Mouse (Mus musculus) ES-E14 (cell line): ENCODE measurements around the gene Trpm4. TPM values are rescaled to one million over a fixed set of nuclear protein-coding genes. Genes with fewer than 3 reads are reported as not detected.
A peak's percentile ranks its signal among the peaks of the same experiment; 100 is the strongest.

Source experiments
- DNase-seq: peaks from one replicate; pipeline ENCODE4 v3.0.0-alpha.2; 2013; ENCODE audit warnings: low read depth, low spot score
- H3K27ac ChIP-seq: 2 replicates; pipeline ENCODE4 v1.5.1; 2012; ENCODE audit warnings: low read depth, mild to moderate bottlenecking, low read length, moderate library complexity, mixed read lengths; ENCODE audit not compliant: poor library complexity, insufficient read depth, severe bottlenecking
- H3K36me3 ChIP-seq: 2 replicates; pipeline ENCODE4 v1.6.1; 2012; ENCODE audit warnings: mild to moderate bottlenecking, low read length, moderate library complexity, mixed read lengths; ENCODE audit not compliant: control insufficient read depth, poor library complexity, insufficient read depth, severe bottlenecking
- H3K4me1 ChIP-seq, 2 experiments: fragments of 150-350 bp in 1 of 2; sonication (generic) in 1 of 2; 2 replicates each; pipeline ENCODE4 v1.6.1; 2012; ENCODE audit warnings: low read length in 2 of 2, mild to moderate bottlenecking in 1 of 2, mixed read lengths in 1 of 2; ENCODE audit not compliant: control insufficient read depth in 2 of 2, insufficient read depth in 2 of 2, poor library complexity in 1 of 2
- H3K4me3 ChIP-seq, 2 experiments: fragments of 150-350 bp in 1 of 2; sonication (generic) in 1 of 2; 2 replicates each; pipeline ENCODE4 v1.5.1; 2012; ENCODE audit warnings: low read length in 2 of 2, low read depth in 1 of 2, mild to moderate bottlenecking in 1 of 2, mixed read lengths in 1 of 2; ENCODE audit not compliant: insufficient read depth in 1 of 2, poor library complexity in 1 of 2, severe bottlenecking in 1 of 2
- H3K9ac ChIP-seq: 2 replicates; pipeline ENCODE4 v1.6.1; 2012; ENCODE audit warnings: low read depth, mild to moderate bottlenecking, low read length, mixed read lengths; ENCODE audit not compliant: poor library complexity, insufficient read depth, severe bottlenecking
- H3K9me3 ChIP-seq: fragments of 150-350 bp; sonication (generic); 2 replicates; pipeline ENCODE4 v1.6.1; 2012; ENCODE audit warnings: low read depth, mild to moderate bottlenecking, low read length; ENCODE audit not compliant: control insufficient read depth, insufficient read depth
- CHD2 ChIP-seq: IDR thresholded peaks from 2 replicates; pipeline ENCODE4 v1.6.1; 2014; ENCODE audit warnings: mild to moderate bottlenecking, low read depth, low read length, inconsistent platforms
- HCFC1 ChIP-seq: IDR thresholded peaks from 2 replicates; pipeline ENCODE4 v1.6.1; 2012; ENCODE audit warnings: low read length, inconsistent platforms, borderline replicate concordance; ENCODE audit not compliant: insufficient read depth
- MAFK ChIP-seq: IDR thresholded peaks from 2 replicates; pipeline ENCODE4 v1.6.1; 2014; ENCODE audit warnings: mild to moderate bottlenecking, low read depth, low read length, inconsistent platforms; ENCODE audit not compliant: insufficient read depth
- ZC3H11A ChIP-seq: IDR thresholded peaks from 2 replicates; pipeline ENCODE4 v1.6.1; 2012; ENCODE audit warnings: low read depth, mild to moderate bottlenecking, inconsistent platforms, low read length, borderline replicate concordance
- ZNF384 ChIP-seq: IDR thresholded peaks from 2 replicates; pipeline ENCODE4 v1.6.1; 2012; ENCODE audit warnings: low read depth, low read length, inconsistent platforms
- in situ Hi-C, 2 experiments: fragments of 600-800 bp; cut with MboI; formaldehyde crosslinking; loops; one replicate each; pipeline ENCODE4 v1.15.1; 2025; ENCODE audit warnings: low sequenced_read_pairs in 2 of 2, inconsistent platforms in 1 of 2; ENCODE audit not compliant: unreplicated experiment in 2 of 2
- total RNA-seq: library from RNA; depleted of rRNA; stranded (reverse); fragments of 300-350 nt; gene quantifications from 2 replicates; pipeline ENCODE4 v1.2.3, GENCODE M21; 2012

Trpm4 gene
- total RNA-seq, 1 experiment, result 26.5 TPM

DNA sequence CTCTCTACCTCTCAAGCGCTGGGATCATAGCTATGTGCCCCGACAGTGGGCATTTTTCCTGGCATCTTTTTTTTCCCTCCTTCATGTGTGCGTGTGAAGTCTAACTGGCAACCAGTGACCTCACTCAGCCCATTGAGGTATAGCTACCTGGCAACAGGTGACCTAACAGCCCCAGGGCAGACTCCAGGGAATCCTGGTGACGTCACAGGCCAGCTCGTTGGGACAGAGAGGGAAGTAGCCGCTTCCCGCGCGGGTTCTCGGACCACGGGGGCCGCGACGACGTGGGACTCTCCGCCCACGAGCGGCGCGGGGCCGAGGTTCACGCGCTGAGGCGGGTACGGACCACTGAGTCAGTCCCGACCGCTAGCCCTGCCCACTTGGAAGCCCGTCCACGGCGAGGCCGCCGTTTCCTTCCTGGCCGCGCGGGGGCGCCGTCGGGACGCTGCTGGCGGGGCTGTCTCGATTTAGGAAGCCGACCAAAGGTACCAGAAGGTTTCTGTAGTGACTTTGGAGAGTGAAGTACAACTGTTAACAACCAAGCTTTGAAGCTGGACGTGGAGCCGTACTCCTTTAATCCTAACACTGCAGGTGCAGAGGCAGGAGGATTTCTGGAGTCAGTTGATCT, 56.3 kb downstream of the Trpm4 start, which contains the start of gene Slc6a21:
TSS of gene Slc6a21 (plus strand) at position 378 of the 625 bp plus-strand sequence.
- TF ChIP-seq ZC3H11A (0 out of 2 replicates have a peak, but pooled peaks have one; percentile 13), ZNF384 (no peak)
- no peaks in the 10 kb centered on the region for H3K9me3 ChIP-seq
- in situ Hi-C loops, result no loop called here

GRCm38 (mm10) chr7:45273672-45274071, 59.9 kb downstream of the Trpm4 start:
- Histone ChIP-seq H3K9ac (no peak overlapping the region), H3K4me3 (no peak overlapping the region), H3K36me3 (no peaks in the 10 kb centered on the region), H3K27ac (no peak overlapping the region), H3K9me3 (no peaks in the 10 kb centered on the region), H3K4me1 (peaks cover 9 to 15% of the 10 kb centered on the region in 2 experiments)
- TF ChIP-seq HCFC1, result no peak
- no peak for TF ChIP-seq ZNF384
- DNase-seq, result no peak
- in situ Hi-C loops, result no loop called here

More for the DNA sequence above, 56.3 kb downstream of the Trpm4 start, which contains the start of gene Slc6a21:
- DNase-seq, result peak; percentile 60
- Histone ChIP-seq H3K27ac (no peak within 1 kb of the TSS), H3K4me3 (peak within 1 kb of the TSS; percentile 74 to 78), H3K4me1 (peaks cover 9 to 18% of the 10 kb centered on the region in 2 experiments), H3K9ac (peak within 1 kb of the TSS; percentile 66; the same call in 1 of the 2 replicates), H3K36me3 (no peaks in the 10 kb centered on the region)

DNA sequence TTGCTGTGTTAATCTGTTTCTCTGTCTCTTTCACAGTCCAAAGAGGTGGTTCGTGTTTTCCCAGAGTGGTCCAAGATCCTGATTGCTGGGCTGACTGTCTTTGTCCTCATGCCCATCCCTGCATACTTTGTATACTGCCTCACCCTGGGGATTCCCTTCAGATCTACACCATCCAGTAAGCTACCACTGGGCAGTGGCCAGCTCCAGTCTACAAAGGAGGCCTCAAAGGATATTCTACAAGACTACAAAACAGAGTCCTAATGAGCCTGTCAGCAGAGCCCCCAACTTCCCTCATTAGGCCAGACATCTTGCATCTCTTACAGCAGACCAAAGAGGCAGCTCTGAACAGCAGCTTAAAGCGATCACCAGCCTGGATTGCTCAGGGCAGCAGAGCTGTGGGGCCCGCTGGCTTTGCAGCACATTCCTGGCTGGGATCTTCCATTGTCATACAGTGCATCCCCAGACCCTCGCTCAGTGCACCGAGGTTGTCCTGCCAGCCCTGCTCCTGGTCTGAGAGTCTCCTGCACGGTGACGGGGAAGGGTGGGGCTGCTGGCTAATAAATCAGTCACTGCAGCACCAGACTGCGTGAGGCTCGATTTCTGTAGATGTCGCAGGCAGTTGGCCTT, 60.7 kb downstream of the Trpm4 start:
- in situ Hi-C loops, result no loop called here
- DNase-seq, result no peak
- H3K9ac ChIP-seq, result peak overlapping the region; percentile 10; the same call in 1 of the 2 replicates
- no peak overlapping the region for H3K4me3 ChIP-seq
- no peaks in the 10 kb centered on the region for H3K9me3 ChIP-seq
- no peak overlapping the region for H3K27ac ChIP-seq
- H3K36me3 ChIP-seq, result no peaks in the 10 kb centered on the region
- TF ChIP-seq ZC3H11A, result no peak
- no peak for TF ChIP-seq HCFC1
- no peak for TF ChIP-seq ZNF384
- TF ChIP-seq MAFK, result no peak
- TF ChIP-seq CHD2, result no peak
- H3K4me1 ChIP-seq, result peaks cover 9 to 21% of the 10 kb centered on the region in 2 experiments

GRCm38 (mm10) chr7:45265518-45265917, 68.1 kb downstream of the Trpm4 start:
- H3K9ac ChIP-seq, result no peak overlapping the region
- no peak overlapping the region for H3K27ac ChIP-seq
- H3K36me3 ChIP-seq, result no peaks in the 10 kb centered on the region
- no peak overlapping the region for H3K4me3 ChIP-seq
- H3K9me3 ChIP-seq, result no peaks in the 10 kb centered on the region
- peaks cover 3 to 10% of the 10 kb centered on the region in 2 experiments; a peak in 2 of 4 replicates for H3K4me1 ChIP-seq
- in situ Hi-C loops, result no loop called here
- no peak for TF ChIP-seq CHD2
- no peak for TF ChIP-seq MAFK
- TF ChIP-seq ZNF384, result no peak
- TF ChIP-seq ZC3H11A, result no peak
- TF ChIP-seq HCFC1, result no peak
- DNase-seq, result no peak

- no peak for DNase-seq
- TF ChIP-seq ZNF384 (no peak), ZC3H11A (no peak), CHD2 (no peak), MAFK (no peak), HCFC1 (no peak)
- no peaks in the 10 kb centered on the region for H3K9me3 ChIP-seq
- no peak overlapping the region for H3K27ac ChIP-seq
- H3K4me1 ChIP-seq, result peaks cover 3 to 10% of the 10 kb centered on the region in 2 experiments; a peak in 2 of 4 replicates
- no peak overlapping the region for H3K9ac ChIP-seq
- no peak overlapping the region for H3K4me3 ChIP-seq
- in situ Hi-C loops, result no loop called here
- no peaks in the 10 kb centered on the region for H3K36me3 ChIP-seq
Observed at GRCm38 (mm10) chr7:45264348-45264747, 69.2 kb downstream of the Trpm4 start.
